Comparison of ENCODE assay signal across 14 mouse cellular contexts in the genomic region with DNA sequence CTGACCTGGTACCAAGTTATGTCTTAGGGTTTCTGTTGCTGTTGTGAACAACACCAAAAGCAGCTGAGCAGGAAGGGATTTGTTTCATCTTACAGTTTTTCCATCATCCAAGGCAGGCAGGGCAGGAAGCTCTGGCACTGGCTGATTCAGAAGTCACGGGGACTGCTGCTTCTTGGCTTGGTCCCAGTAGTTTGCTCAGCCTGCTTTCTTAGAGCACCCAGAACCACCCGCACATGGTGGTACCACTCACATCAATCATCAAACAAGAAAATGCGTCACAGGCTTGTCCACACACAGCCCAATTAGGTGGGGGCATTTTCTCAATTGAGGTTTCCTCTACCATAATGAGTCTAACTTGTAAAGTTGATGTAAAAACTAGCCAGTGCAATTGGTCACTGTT. TPM values are rescaled to one million over a fixed set of nuclear protein-coding genes. Genes with fewer than 3 reads are reported as not detected.
DNase-seq lines count a peak whose midpoint lies in the region; ATAC-seq lines count a peak whose summit lies in the region.
"Had no signal": no experiment of that assay in that cellular context is flagged by ENCODE, and none has a peak within 500 bp of the region (broad histone marks: within the 10 kb centered on the region; RNA-seq: fewer than 3 reads in every experiment).

No protein-coding gene starts in this region.

- no peak for DNase-seq in frontal cortex, postnatal 10 days (ENCODE audit: low spot score in 2 of 2)
- DNase-seq in layer of hippocampus, adult 11-12 months (ENCODE audit: low spot score) = peak; percentile 53
- DNase-seq in layer of hippocampus, postnatal 10 days (ENCODE audit: low spot score in 2 of 2) = no peak
- peak; percentile 59 to 62 for DNase-seq in right cerebral cortex, adult 2 months (ENCODE audit: low spot score in 2 of 2)
- no peak for DNase-seq in right cerebral cortex, postnatal 4 days
- DNase-seq in telencephalon, adult 2 months (ENCODE audit: low read depth, low spot score) = peak; percentile 71
- DNase-seq in spleen, postnatal 4 days (ENCODE audit: low spot score in 2 of 2) = no peak
- DNase-seq: cerebellum, adult 18-20 months; gastrocnemius, postnatal 36 days; kidney, adult 8-10 months; lung, postnatal 14 days; thymus, postnatal 36 days had no signal

- ATAC-seq in frontal cortex, adult (ENCODE audit: low TSS enrichment) = peak; percentile 52
- ATAC-seq: CD4-positive, CD25-positive, alpha-beta regulatory T cell, adult 4 months had no signal

RNA-seq across cellular contexts. Expression of a gene that starts 13.3 kb away (rescaled TPM):
- 100 to 1,000 TPM; 368 to 378 TPM for total RNA-seq in layer of hippocampus, postnatal 10 days (2021)

Comparison
In these comparisons a context has a peak if more than half of its experiments do, and no peak if none do; other contexts are left out.
1. DNase-seq: peak in layer of hippocampus, adult 11-12 months (single experiment), right cerebral cortex, adult 2 months (2 of 2) and telencephalon, adult 2 months (single experiment); none in frontal cortex, postnatal 10 days (0 of 2), layer of hippocampus, postnatal 10 days (0 of 2), right cerebral cortex, postnatal 4 days (single experiment) and spleen, postnatal 4 days (0 of 2).